Mouse (Mus musculus) monocyte, adult 2 months (primary cell): ENCODE results near the gene Plpp1.

Experiments
- DNase-seq, 2 experiments: peaks; one replicate each; pipeline ENCODE4 v3.0.0; 2022; ENCODE audit warnings: low spot score in 2 of 2, low read depth in 1 of 2

Plpp1 gene

GRCm38 (mm10) chr13:112857921-112858320, 57.3 kb downstream of the Plpp1 start:
- no peak for DNase-seq

GRCm38 (mm10) chr13:112859574-112860134, 59.1 kb downstream of the Plpp1 start:
- no peak for DNase-seq

GRCm38 (mm10) chr13:112860370-112860769, 59.8 kb downstream of the Plpp1 start:
- DNase-seq, result no peak

GRCm38 (mm10) chr13:112860911-112861310, 60.3 kb downstream of the Plpp1 start:
- no peak for DNase-seq

GRCm38 (mm10) chr13:112861825-112862306, 61.3 kb downstream of the Plpp1 start:
- no peak for DNase-seq

- no peak for DNase-seq
Measured at GRCm38 (mm10) chr13:112862342-112862741, 61.8 kb downstream of the Plpp1 start.

GRCm38 (mm10) chr13:112862978-112863677, 62.5 kb downstream of the Plpp1 start:
- DNase-seq, result no peak

- DNase-seq, result no peak
Measured at GRCm38 (mm10) chr13:112866782-112867181, 66.2 kb downstream of the Plpp1 start.

GRCm38 (mm10) chr13:112867381-112867780, 66.8 kb downstream of the Plpp1 start:
- DNase-seq, result no peak

- DNase-seq, result no peak
Measured at GRCm38 (mm10) chr13:112870039-112870690, 69.6 kb downstream of the Plpp1 start.

GRCm38 (mm10) chr13:112871500-112872266, 71.1 kb downstream of the Plpp1 start:
- no peak for DNase-seq

GRCm38 (mm10) chr13:112887234-112887633, 86.6 kb downstream of the Plpp1 start:
- DNase-seq, result no peak

- DNase-seq, result no peak
Measured at GRCm38 (mm10) chr13:112902176-112902575, 101.6 kb downstream of the Plpp1 start.

- no peak for DNase-seq
Measured at GRCm38 (mm10) chr13:112909663-112910062, 109.1 kb downstream of the Plpp1 start.

- no peak for DNase-seq
Measured at GRCm38 (mm10) chr13:112910434-112910833, 109.8 kb downstream of the Plpp1 start.
